Mouse (Mus musculus): ENCODE results near the gene Bsn. TPM values are rescaled to one million over a fixed set of nuclear protein-coding genes. Genes with fewer than 3 reads are reported as not detected.
"Not testable (repeated sequence)": the region's sequence is repeated elsewhere in the genome, so short reads cannot be mapped to it uniquely, and the experiment has no call there.

The Bsn gene
- polyA plus RNA-seq, 1 experiment from 2014 or later, result 1.3 TPM

GRCm38 (mm10) chr9:108136930-108137462, 53.2 kb downstream of the Bsn start:
- WGBS, result 64% methylated on average over 6 of the region's 6 CpGs
- H3K4me2 ChIP-seq (replicated peaks), result peak overlapping the region; percentile 27; the same call in 1 of the 2 replicates
- H3K9ac ChIP-seq, result no peak overlapping the region
- no peaks in the 10 kb centered on the region for H3K36me3 ChIP-seq
- peak; percentile 56; the same call in 1 of the 2 replicates for ATAC-seq (ENCODE audit: insufficient number of reproducible peaks, low FRiP score, low TSS enrichment, low read depth)
- peak overlapping the region; percentile 58 for H3K27ac ChIP-seq (replicated peaks)
- no peaks in the 10 kb centered on the region for H3K27me3 ChIP-seq
- H3K4me3 ChIP-seq (replicated peaks), result no peak overlapping the region
- H3K9me3 ChIP-seq (replicated peaks), result no peaks in the 10 kb centered on the region
- peaks cover 15% of the 10 kb centered on the region for H3K4me1 ChIP-seq

- no peak overlapping the region for H3K4me3 ChIP-seq (replicated peaks)
- WGBS, result 18% methylated on average over 1 of the region's 1 CpGs
- no peak overlapping the region for H3K4me2 ChIP-seq (replicated peaks)
- no peaks in the 10 kb centered on the region for H3K36me3 ChIP-seq
- no peaks in the 10 kb centered on the region for H3K27me3 ChIP-seq
- peaks cover 15% of the 10 kb centered on the region for H3K4me1 ChIP-seq
- no peak for ATAC-seq (ENCODE audit: insufficient number of reproducible peaks, low FRiP score, low TSS enrichment, low read depth)
- H3K9ac ChIP-seq, result no peak overlapping the region
- no peaks in the 10 kb centered on the region for H3K9me3 ChIP-seq (replicated peaks)
- H3K27ac ChIP-seq (replicated peaks), result no peak overlapping the region
Measured at GRCm38 (mm10) chr9:108136225-108136624, 54.0 kb downstream of the Bsn start.

- H3K4me1 ChIP-seq, result peaks cover 15% of the 10 kb centered on the region
- WGBS, result 90% methylated on average over 3 of the region's 3 CpGs
- H3K9ac ChIP-seq; H3K4me3 ChIP-seq (replicated peaks); H3K4me2 ChIP-seq (replicated peaks); H3K36me3 ChIP-seq; H3K27me3 ChIP-seq; ATAC-seq (ENCODE audit: insufficient number of reproducible peaks, low FRiP score, low TSS enrichment, low read depth); H3K27ac ChIP-seq (replicated peaks); H3K9me3 ChIP-seq (replicated peaks): not testable (repeated sequence)
Measured at GRCm38 (mm10) chr9:108135679-108136078, 54.5 kb downstream of the Bsn start.

GRCm38 (mm10) chr9:108133478-108133877, 56.7 kb downstream of the Bsn start:
- ATAC-seq (ENCODE audit: insufficient number of reproducible peaks, low FRiP score, low TSS enrichment, low read depth), result no peak
- peaks cover 15% of the 10 kb centered on the region for H3K4me1 ChIP-seq
- H3K27ac ChIP-seq (replicated peaks), result no peak overlapping the region
- no peak overlapping the region for H3K9ac ChIP-seq
- no peaks in the 10 kb centered on the region for H3K36me3 ChIP-seq
- H3K4me2 ChIP-seq (replicated peaks), result no peak overlapping the region
- 65% methylated on average over 1 of the region's 1 CpGs for WGBS
- H3K4me3 ChIP-seq (replicated peaks), result no peak overlapping the region
- H3K9me3 ChIP-seq (replicated peaks), result no peaks in the 10 kb centered on the region
- H3K27me3 ChIP-seq, result no peaks in the 10 kb centered on the region

GRCm38 (mm10) chr9:108132373-108132772, 57.8 kb downstream of the Bsn start:
- H3K4me3 ChIP-seq (replicated peaks), result no peak overlapping the region
- 78% methylated on average over 3 of the region's 3 CpGs for WGBS
- no peak overlapping the region for H3K27ac ChIP-seq (replicated peaks)
- H3K4me2 ChIP-seq (replicated peaks), result no peak overlapping the region
- H3K27me3 ChIP-seq, result no peaks in the 10 kb centered on the region
- no peak for ATAC-seq (ENCODE audit: insufficient number of reproducible peaks, low FRiP score, low TSS enrichment, low read depth)
- peaks cover 11% of the 10 kb centered on the region for H3K4me1 ChIP-seq
- no peaks in the 10 kb centered on the region for H3K9me3 ChIP-seq (replicated peaks)
- no peak overlapping the region for H3K9ac ChIP-seq
- H3K36me3 ChIP-seq, result no peaks in the 10 kb centered on the region

- Histone ChIP-seq H3K4me1 (peaks cover 2% of the 10 kb centered on the region; the same call in 1 of the 2 replicates), H3K27ac (replicated peaks) (no peak overlapping the region), H3K27me3 (no peaks in the 10 kb centered on the region), H3K9me3 (replicated peaks) (no peaks in the 10 kb centered on the region), H3K36me3 (no peaks in the 10 kb centered on the region), H3K9ac (no peak overlapping the region), H3K4me2 (replicated peaks) (no peak overlapping the region), H3K4me3 (replicated peaks) (no peak overlapping the region)
- no peak for ATAC-seq (ENCODE audit: insufficient number of reproducible peaks, low FRiP score, low TSS enrichment, low read depth)
- 76% methylated on average over 5 of the region's 5 CpGs for WGBS
Measured at GRCm38 (mm10) chr9:108131502-108131901, 58.7 kb downstream of the Bsn start.

DNA sequence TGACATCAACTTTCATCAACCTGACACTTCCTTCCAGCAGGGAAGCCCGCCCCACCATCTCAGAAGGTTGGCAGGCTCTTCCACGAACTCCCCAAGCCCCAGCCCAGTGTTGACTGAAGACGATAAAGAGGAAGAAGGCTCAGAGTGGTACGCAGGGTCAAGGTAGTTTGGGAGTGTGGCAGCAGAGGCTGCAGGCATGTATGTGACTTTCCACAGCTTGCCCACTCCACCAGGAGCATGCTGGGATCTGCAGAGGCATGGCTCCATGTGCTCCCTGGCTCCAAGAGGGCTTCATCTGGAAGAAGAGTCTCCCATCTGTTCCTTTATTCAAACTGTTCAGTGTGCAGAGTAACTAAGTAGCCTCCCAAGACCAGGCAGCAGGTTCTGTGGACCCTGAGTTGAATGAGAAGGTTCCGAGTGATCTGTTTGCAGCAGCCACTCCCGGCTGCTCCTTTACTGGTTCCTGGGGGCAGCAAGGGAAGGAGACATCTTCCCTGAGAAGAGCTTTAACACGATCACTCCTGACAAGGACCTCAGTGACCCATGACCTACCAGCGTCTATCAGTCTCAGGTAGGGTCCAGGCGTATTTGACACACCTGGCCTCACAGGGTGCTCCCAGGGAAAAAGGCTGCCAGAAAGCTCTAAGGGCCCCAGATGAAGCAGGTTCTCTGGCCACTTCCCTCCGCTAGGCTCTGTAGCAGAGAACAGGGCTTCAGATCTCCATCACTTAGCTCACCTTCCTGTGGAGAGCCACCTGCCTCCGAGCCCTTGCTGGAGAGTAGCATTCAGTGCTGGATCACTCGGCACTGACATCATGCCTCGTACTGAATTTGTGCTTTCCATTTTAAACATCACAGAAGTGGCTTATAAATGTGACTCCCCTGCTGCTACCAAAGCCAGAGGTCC, 60.9 kb downstream of the Bsn start:
- H3K27ac ChIP-seq (replicated peaks), result no peak overlapping the region
- no peak for ATAC-seq (ENCODE audit: insufficient number of reproducible peaks, low FRiP score, low TSS enrichment, low read depth)
- H3K27me3 ChIP-seq, result no peaks in the 10 kb centered on the region
- H3K4me2 ChIP-seq (replicated peaks), result no peak overlapping the region
- H3K36me3 ChIP-seq, result no peaks in the 10 kb centered on the region
- 72% methylated on average over 13 of the region's 13 CpGs for WGBS
- H3K9me3 ChIP-seq (replicated peaks), result no peaks in the 10 kb centered on the region
- H3K4me3 ChIP-seq (replicated peaks), result no peak overlapping the region
- no peaks in the 10 kb centered on the region for H3K4me1 ChIP-seq
- no peak overlapping the region for H3K9ac ChIP-seq

GRCm38 (mm10) chr9:108128248-108128647, 61.9 kb downstream of the Bsn start:
- WGBS, result 81% methylated on average over 11 of the region's 11 CpGs

GRCm38 (mm10) chr9:108126436-108127180, 63.6 kb downstream of the Bsn start:
- H3K27me3 ChIP-seq, result no peaks in the 10 kb centered on the region
- 67% methylated on average over 17 of the region's 17 CpGs for WGBS
- no peak overlapping the region for H3K9ac ChIP-seq
- no peak overlapping the region for H3K4me3 ChIP-seq (replicated peaks)
- no peaks in the 10 kb centered on the region for H3K9me3 ChIP-seq (replicated peaks)
- H3K27ac ChIP-seq (replicated peaks), result no peak overlapping the region
- ATAC-seq (ENCODE audit: insufficient number of reproducible peaks, low FRiP score, low TSS enrichment, low read depth), result no peak
- no peaks in the 10 kb centered on the region for H3K4me1 ChIP-seq
- H3K4me2 ChIP-seq (replicated peaks), result no peak overlapping the region
- no peaks in the 10 kb centered on the region for H3K36me3 ChIP-seq

More at GRCm38 (mm10) chr9:108128248-108128647, 61.9 kb downstream of the Bsn start:
- Histone ChIP-seq H3K27me3 (no peaks in the 10 kb centered on the region), H3K9ac (no peak overlapping the region), H3K4me3 (replicated peaks) (no peak overlapping the region), H3K4me1 (no peaks in the 10 kb centered on the region), H3K9me3 (replicated peaks) (no peaks in the 10 kb centered on the region), H3K27ac (replicated peaks) (no peak overlapping the region), H3K4me2 (replicated peaks) (no peak overlapping the region), H3K36me3 (no peaks in the 10 kb centered on the region)
- no peak for ATAC-seq (ENCODE audit: insufficient number of reproducible peaks, low FRiP score, low TSS enrichment, low read depth)

DNA sequence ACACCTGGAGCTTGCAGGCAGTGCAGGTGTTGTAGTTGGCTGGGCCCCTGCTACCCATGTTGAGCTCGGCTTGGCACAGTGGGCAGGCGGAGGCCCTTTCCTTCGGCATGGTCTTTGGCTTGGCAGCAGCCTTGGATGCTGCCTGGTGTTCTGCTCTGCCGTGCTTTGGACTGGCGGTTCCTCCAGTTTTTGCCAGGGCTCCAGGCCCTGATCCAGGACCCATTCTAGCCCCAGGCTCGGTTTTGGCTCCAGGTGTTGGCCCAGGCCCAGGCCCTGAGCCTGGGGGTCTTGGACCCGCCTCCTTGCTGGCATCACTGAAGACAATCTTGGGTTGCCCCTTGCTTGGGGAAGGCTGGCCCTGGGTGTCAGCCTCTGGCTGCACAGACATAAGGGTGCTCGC, 64.5 kb downstream of the Bsn start:
- H3K27me3 ChIP-seq, result no peaks in the 10 kb centered on the region
- H3K4me3 ChIP-seq (replicated peaks), result no peak overlapping the region
- no peak overlapping the region for H3K4me2 ChIP-seq (replicated peaks)
- no peaks in the 10 kb centered on the region for H3K9me3 ChIP-seq (replicated peaks)
- no peaks in the 10 kb centered on the region for H3K4me1 ChIP-seq
- 85% methylated on average over 8 of the region's 8 CpGs for whole genome bisulfite sequencing
- no peak for ATAC-seq (ENCODE audit: insufficient number of reproducible peaks, low FRiP score, low TSS enrichment, low read depth)
- H3K27ac ChIP-seq (replicated peaks), result no peak overlapping the region
- H3K36me3 ChIP-seq, result no peaks in the 10 kb centered on the region
- no peak overlapping the region for H3K9ac ChIP-seq

DNA sequence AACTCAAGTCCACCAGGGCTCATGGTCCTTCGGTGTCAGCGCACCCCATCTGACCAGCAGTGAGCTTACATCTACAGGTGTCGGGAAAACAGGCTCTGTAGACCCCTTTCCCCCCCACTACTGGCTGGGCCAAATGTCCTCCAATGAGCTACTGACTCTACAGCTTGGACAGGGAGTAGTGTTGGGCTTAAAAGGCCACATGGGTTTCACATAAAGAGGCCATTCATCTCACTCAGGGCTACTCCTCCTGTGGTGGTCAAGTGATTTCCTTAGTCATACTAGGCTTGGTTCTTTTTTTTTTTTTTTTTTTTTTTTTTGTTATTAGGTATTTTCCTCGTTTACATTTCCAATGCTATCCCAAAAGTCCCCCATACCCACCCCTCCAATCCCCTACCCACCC, 66.3 kb downstream of the Bsn start:
- H3K4me1 ChIP-seq, result peaks cover 7% of the 10 kb centered on the region; the same call in 1 of the 2 replicates
- H3K36me3 ChIP-seq, result no peaks in the 10 kb centered on the region
- H3K4me2 ChIP-seq (replicated peaks), result no peak overlapping the region
- H3K4me3 ChIP-seq (replicated peaks), result no peak overlapping the region
- H3K27me3 ChIP-seq, result no peaks in the 10 kb centered on the region
- H3K27ac ChIP-seq (replicated peaks), result no peak overlapping the region
- no peak for ATAC-seq (ENCODE audit: insufficient number of reproducible peaks, low FRiP score, low TSS enrichment, low read depth)
- WGBS, result 80% methylated on average over 4 of the region's 4 CpGs
- no peak overlapping the region for H3K9ac ChIP-seq
- H3K9me3 ChIP-seq (replicated peaks), result no peaks in the 10 kb centered on the region

Data from embryonic facial prominence, embryonic 15.5 days (tissue).